8 mouse cellular contexts compared by ENCODE assay signal in the genomic region with DNA sequence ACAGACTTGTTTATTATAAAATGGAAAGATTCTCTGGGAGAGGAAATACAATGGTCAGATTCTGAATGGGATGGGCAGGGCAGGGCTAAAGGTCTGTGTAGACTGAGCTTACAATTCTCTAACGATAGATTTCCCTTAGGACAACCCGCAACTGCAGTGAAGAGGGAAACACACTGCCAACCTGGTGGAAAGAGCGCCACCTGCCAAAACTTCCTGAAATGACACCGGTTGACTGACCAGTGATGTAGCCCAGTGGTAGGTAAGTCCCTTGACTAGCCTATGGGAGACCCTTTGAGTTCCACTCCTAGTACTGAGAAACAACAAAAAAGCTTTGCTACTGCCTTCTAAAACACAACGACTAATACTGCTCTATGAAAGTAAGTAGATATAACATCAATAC. TPM values are rescaled to one million over a fixed set of nuclear protein-coding genes. Genes with fewer than 3 reads are reported as not detected.
DNase-seq lines count a peak whose midpoint lies in the region; ATAC-seq and TF ChIP-seq lines count a peak whose summit lies in the region.

No protein-coding gene starts in this region.

- POLR2A ChIA-PET in Patski (lab: Charles Lee): no interaction called here

- H3K9me3 ChIP-seq in forebrain, embryonic 11.5 days (ENCODE audit: control insufficient read depth, low read length): no peaks in the 10 kb centered on the region
- no peaks in the 10 kb centered on the region for H3K9me3 ChIP-seq in forebrain, embryonic 13.5 days (replicated peaks)
- H3K9me3 ChIP-seq in liver, embryonic 12.5 days (replicated peaks): no peaks in the 10 kb centered on the region

- no peaks in the 10 kb centered on the region for H3K27me3 ChIP-seq in forebrain, embryonic 11.5 days (ENCODE audit: control insufficient read depth, insufficient read depth, low read length)
- no peaks in the 10 kb centered on the region for H3K27me3 ChIP-seq in forebrain, embryonic 13.5 days
- H3K27me3 ChIP-seq in liver, embryonic 12.5 days (replicated peaks): no peaks in the 10 kb centered on the region
- no peaks in the 10 kb centered on the region for H3K27me3 ChIP-seq in Patski

- in situ Hi-C loops in Patski (cut with MboI; ENCODE audit: low pct_unique_long_range_greater_than_20kb): no loop called here

- peaks cover 3% of the 10 kb centered on the region; the same call in 1 of the 2 replicates for H3K4me1 ChIP-seq in forebrain, embryonic 11.5 days (replicated peaks; ENCODE audit: control insufficient read depth, insufficient read depth, low read length)
- peaks cover 28% of the 10 kb centered on the region for H3K4me1 ChIP-seq in forebrain, embryonic 13.5 days
- peaks cover 34% of the 10 kb centered on the region for H3K4me1 ChIP-seq in liver, embryonic 12.5 days

- H3K4me3 ChIP-seq in forebrain, embryonic 11.5 days (ENCODE audit: low read depth, low read length): no peak overlapping the region
- H3K4me3 ChIP-seq in forebrain, embryonic 13.5 days: no peak overlapping the region
- no peak overlapping the region for H3K4me3 ChIP-seq in liver, embryonic 12.5 days

- no peak for ATAC-seq in forebrain, embryonic 11.5 days (replicated peaks; ENCODE audit: low FRiP score)
- ATAC-seq in forebrain, embryonic 13.5 days: no peak
- ATAC-seq in liver, embryonic 12.5 days: no peak
- ATAC-seq in Patski: peak; percentile 69
- peak; percentile 51; the same call in 1 of the 2 replicates for ATAC-seq in neutrophil, adult 5-6 weeks (ENCODE audit: extremely low read depth, insufficient number of reproducible peaks, low FRiP score, poor library complexity, severe bottlenecking)

- no peak overlapping the region for H3K9ac ChIP-seq in forebrain, embryonic 11.5 days (ENCODE audit: low read length)
- H3K9ac ChIP-seq in forebrain, embryonic 13.5 days: no peak overlapping the region
- no peak overlapping the region for H3K9ac ChIP-seq in liver, embryonic 12.5 days

- no peak overlapping the region for H3K4me2 ChIP-seq in forebrain, embryonic 11.5 days (ENCODE audit: low read depth, low read length, severe bottlenecking)
- no peak overlapping the region for H3K4me2 ChIP-seq in forebrain, embryonic 13.5 days
- H3K4me2 ChIP-seq in liver, embryonic 12.5 days: no peak overlapping the region

- CTCF ChIA-PET in Patski (lab: Charles Lee): interaction anchor here (0.6 to 2.7 kb wide), 16 partner anchors 15 to 137 kb away, joined by 3 to 20 read pairs (median 5); no protein-coding TSS in a partner anchor

- H3K27ac ChIP-seq in forebrain, embryonic 11.5 days (ENCODE audit: low read depth, low read length): no peak overlapping the region
- H3K27ac ChIP-seq in forebrain, embryonic 13.5 days: no peak overlapping the region
- H3K27ac ChIP-seq in liver, embryonic 12.5 days: no peak overlapping the region

- no peaks in the 10 kb centered on the region for H3K36me3 ChIP-seq in forebrain, embryonic 11.5 days (ENCODE audit: control insufficient read depth, insufficient read depth, low read length)
- peaks cover 19% of the 10 kb centered on the region for H3K36me3 ChIP-seq in forebrain, embryonic 13.5 days (ENCODE audit: poor library complexity, severe bottlenecking)
- peaks cover 27% of the 10 kb centered on the region for H3K36me3 ChIP-seq in liver, embryonic 12.5 days

- DNase-seq in forebrain, embryonic 11.5 days (ENCODE audit: low spot score): peak; percentile 71
- DNase-seq in liver (peak; percentile 71), Patski (ENCODE audit: low read depth, low spot score) (no peak)
- peak; percentile 56 to 76 for DNase-seq in cerebellum, postnatal 25 days
- peak; percentile 52 to 79 for DNase-seq in kidney, postnatal 36 days

- WGBS in forebrain, embryonic 11.5 days: 32% methylated on average over 5 of the region's 5 CpGs
- WGBS in forebrain, embryonic 13.5 days: 25% methylated on average over 5 of the region's 5 CpGs
- 22% methylated on average over 5 of the region's 5 CpGs for WGBS in liver, embryonic 12.5 days (ENCODE audit: insufficient replicate concordance)

- peak; percentile 86 for TF ChIP-seq CTCF in Patski (IDR thresholded peaks at IDR 0.05)

RNA-seq across cellular contexts. Expression of a gene that starts 3.5 kb away (rescaled TPM):
- polyA plus RNA-seq in forebrain, embryonic 11.5 days (2014; fragmentation: Nextera tagmentation; extraction: Ambion mirVana): 50.8 and 64.5 TPM in 2 replicates
- polyA plus RNA-seq in forebrain, embryonic 13.5 days (2015; fragmentation: Nextera tagmentation; extraction: Ambion mirVana): 42.7 and 43.6 TPM in 2 replicates
- 42.4 and 42.8 TPM in 2 replicates for polyA plus RNA-seq in liver, embryonic 12.5 days (2016; fragmentation: Nextera tagmentation; extraction: Ambion mirVana)
- polyA plus RNA-seq in Patski (2021): 83.6 TPM
- 38.6 and 39.9 TPM in 2 replicates for total RNA-seq in neutrophil, adult 5-6 weeks (2017)

RNA-seq across cellular contexts. Expression of a gene that starts 48.1 kb away (rescaled TPM):
- 0.72 and 0.83 TPM in 2 replicates for polyA plus RNA-seq in forebrain, embryonic 11.5 days (2014; fragmentation: Nextera tagmentation; extraction: Ambion mirVana)
- 0.25 and 0.49 TPM in 2 replicates for polyA plus RNA-seq in forebrain, embryonic 13.5 days (2015; fragmentation: Nextera tagmentation; extraction: Ambion mirVana)
- 2.2 and 2.5 TPM in 2 replicates for polyA plus RNA-seq in liver, embryonic 12.5 days (2016; fragmentation: Nextera tagmentation; extraction: Ambion mirVana)
- polyA plus RNA-seq in Patski (2021): 1.6 TPM
- total RNA-seq in neutrophil, adult 5-6 weeks (2017): 18.2 and 19.7 TPM in 2 replicates

Comparison
In these comparisons a context has a peak if more than half of its experiments do, and no peak if none do; other contexts are left out.
1. ATAC-seq: peak in Patski (single experiment) and neutrophil, adult 5-6 weeks (single experiment); none in forebrain, embryonic 11.5 days (single experiment), forebrain, embryonic 13.5 days (single experiment) and liver, embryonic 12.5 days (single experiment).